Mouse (Mus musculus) R1 (cell line): Measurements from ENCODE around the gene Gad1.
A peak's percentile ranks its signal among the peaks of the same experiment; 100 is the strongest.

Experiments
- DNase-seq: peaks from one replicate; pipeline ENCODE4 v3.0.0-alpha.2; 2018; ENCODE audit warnings: low read depth, low spot score

Gad1 gene

DNA sequence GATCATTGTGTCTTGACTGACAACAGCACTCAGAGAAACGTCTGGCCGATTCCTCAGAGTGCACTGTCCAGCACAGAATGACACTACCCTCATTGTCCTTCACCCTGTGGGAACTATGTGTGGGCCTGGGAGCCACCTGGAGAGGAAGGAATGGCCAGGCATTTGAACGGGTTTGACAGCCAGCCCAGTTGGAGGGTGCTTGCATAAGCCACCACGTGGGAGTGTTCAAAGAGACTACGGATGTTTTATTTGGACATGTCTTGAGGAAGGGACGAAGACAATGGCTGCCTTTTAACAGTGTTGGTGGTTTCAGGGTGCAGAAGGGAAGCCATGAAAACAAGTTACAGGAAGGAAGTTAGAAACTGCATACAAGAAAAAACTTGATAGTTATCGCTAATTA is 72.9 kb downstream of the Gad1 start:
- no peak for DNase-seq

DNA sequence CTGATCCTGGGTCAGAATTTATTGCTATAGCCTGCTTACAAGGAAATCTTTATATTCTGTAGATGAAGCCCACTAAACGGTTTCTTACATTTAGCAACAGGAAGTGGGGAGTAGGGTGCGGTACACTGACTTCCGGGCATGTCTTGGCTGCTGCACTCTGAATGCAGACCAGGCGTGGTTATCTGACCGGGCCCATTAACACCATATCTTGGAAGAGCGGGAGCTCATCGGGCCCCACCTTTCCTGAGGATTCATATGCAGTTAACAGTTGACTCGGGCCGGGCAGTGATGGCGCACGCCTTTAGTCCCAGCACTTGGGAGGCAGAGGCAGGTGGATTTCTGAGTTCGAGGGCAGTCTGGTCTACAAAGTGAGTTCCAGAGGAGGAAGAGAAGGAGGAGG is 75.5 kb downstream of the Gad1 start:
- peak; percentile 49 for DNase-seq

DNA sequence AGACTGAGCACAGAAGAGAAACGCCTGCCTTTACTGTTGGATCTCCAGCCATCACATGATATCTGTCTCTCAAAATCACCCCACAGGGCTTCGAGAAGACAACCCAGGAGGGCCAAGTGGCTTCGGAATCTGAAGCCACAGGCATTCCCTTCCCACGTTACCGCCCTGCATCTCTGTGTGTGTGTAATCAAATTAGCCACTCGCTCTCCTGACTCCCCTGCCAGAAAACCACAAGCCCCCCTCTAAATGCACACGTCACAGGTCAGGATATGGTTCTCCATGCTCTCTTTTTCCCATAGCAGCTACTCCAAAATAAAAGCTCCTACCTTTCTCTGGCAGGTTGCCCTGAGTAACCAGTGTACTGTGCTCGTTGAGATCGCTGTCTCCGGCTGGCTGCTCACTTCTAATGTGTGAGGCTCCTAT is 76.5 kb downstream of the Gad1 start:
- peak; percentile 86 for DNase-seq

DNA sequence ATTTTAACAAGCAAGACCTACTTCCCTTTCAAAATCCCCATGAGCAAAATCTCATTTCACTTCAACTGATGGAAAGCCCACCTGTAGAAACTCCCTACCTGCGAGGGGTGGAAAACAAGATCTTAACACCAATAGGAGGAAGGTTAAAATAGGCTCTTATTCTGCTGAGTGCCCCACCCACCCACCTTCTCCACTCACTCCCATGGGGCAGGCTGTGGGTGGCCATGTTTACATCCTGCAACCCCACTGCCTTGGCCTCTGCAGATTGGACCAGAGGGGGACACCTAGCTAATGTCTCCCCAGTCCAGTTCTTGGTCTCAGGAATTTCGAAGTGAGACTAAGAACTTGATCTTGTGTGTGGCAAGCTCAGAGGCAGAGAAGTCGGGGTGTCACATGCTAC is 77.0 kb downstream of the Gad1 start:
- no peak for DNase-seq

DNA sequence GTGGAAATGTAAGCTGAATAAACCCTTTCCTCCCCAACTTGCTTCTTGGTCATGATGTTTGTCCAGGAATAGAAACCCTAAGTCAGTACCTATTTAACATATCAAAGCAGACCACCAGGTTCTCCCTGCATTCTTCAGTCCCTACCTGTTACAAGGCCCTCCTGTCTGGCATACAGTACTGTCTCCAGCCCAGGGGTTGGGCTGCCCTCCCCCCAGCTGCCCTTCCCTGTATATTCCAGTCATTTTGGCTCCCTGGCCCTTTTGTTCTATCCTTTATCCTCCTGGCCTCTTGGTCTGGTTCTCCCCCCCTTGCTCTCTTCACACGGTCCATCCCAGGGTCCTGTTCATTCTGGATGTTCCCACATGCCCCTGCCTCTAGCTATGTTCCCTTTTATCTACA is 78.4 kb downstream of the Gad1 start:
- no peak for DNase-seq

DNA sequence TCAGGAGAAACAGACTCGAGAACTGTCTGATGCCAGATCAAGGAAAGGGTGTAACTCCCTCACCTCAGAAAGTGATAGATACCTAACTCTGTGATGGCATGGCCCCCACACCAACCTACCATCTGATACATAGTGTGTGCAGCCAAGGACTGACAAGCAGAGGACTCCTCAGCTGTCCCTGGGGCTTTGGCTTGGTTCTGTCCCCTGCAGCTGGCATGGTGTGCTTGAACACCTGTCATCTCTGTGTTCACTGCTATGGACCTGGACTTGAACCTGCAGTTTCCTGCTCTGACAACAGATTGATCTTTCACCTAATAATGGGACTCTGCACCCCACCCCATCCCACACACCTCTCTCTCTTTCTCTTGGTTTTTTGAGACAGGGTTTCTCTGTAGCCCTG is 79.5 kb downstream of the Gad1 start:
- DNase-seq = no peak

DNA sequence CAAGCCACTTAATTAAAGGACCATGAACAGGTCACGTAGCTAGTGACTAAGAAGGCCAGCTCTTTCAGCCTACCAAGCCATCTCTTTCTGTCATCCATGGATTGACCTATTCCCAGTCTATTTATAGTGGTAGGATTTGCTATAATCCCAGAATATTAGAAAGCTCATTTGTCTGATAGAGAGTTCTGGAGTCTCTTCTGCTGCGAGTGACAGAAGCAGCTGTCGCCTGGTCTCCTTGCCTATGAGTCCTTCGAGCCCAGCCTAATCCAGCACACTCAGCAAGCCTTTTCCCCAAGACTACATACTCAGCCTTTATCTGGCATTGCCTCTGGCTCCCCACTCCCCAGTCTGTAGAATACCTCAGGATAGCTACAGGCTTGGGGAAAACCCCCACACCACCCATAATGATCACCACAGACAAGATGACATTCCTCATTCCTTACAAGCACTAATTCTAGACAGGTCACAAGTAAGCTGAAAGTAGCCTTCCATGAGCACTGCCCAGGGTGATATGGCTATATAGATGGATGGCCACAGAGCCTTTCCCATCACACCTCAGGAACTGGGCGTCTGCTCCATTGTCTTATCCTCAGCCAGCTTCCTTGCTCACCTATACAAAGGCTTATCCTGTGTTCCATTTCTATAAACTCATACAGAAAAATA is 81.3 kb downstream of the Gad1 start:
- DNase-seq = no peak

DNA sequence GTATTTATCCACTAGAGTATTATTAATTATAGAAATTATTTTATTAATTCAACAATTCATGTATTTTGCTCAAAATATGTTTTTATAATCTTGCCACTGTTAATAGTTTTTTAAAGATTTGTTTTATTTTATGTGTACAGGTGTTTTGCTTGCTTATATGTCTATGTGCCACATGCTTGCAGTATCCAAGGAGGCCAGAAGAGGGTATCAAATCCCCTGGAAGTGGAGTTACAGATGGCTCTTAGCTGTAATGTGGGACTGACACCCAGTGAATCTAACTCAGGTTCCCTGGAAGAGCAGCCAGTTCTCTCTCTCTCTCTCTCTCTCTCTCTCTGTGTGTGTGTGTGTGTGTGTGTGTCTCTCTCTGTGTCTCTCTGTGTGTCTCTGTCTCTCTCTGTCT is 88.1 kb downstream of the Gad1 start:
- peak; percentile 55 for DNase-seq

DNA sequence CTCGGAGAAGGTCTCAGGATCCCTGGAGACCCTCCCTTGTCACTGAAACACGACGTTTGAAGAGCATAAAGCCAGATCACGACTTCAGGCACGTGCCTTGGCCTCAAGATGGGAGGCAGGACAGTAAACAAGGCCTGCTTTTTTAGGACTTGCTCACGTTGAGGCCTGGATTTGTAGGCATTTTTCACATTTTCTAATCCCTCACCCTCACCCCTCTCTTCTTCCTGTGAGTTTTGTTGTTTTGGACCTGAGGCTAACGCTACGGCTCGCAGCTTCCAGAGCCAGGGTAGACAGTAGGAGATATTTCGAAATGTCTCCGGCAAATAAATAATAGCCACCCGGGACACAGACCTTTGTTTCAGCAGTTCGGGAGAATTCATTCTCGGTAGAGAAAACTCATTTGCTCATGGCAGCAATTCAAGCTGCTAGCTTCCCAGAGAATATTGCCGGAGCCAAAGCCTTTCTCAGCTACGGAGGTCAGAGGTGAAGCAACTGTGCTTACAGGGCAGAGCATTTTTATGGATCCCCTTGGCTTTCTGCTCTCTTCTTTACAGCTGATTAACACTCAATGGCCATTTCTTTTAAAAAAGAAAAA is 90.2 kb downstream of the Gad1 start:
- no peak for DNase-seq

DNA sequence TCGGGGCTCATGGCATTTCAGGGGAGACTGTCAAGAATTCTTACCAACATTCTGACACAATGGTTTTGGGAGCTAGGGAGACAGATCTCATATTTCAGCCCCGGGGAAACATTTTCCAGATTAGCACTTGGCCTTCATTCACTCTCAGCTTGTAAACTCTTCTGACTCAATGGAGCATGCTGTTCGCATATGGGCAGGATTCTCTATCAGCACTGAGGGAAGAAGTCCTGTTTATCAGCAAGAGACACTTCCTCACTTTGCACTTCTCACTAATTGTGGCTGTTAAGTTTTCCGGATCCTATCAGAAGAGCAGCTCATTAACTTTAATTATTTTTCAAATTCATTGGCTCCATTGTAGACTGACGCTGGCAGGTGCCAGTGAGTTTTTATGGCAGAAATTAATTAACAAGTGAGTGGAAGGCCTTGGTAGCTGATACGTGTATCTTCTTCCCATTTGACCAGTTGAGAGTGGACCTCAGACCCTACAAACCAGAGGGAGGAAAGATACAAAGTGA is 92.5 kb downstream of the Gad1 start:
- DNase-seq = no peak

DNA sequence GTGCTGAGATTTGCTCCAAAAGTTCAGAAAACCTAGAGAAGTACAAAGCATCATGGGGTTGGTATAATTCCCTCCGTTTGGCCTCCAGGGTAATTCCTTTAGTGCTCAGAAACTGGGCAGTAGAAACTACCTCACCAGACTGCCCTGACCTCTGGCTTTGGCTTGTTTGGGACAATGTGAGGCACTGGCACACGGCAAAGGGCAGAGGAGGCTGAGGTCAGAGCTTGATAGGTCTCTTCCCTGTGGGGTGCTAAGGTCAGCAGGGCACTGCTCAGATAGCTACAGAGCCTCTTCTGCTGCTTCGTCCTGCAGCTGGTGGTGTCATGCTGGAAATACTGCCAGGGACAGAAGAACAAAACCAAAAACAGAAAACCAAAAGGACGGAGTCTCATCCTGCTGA is 94.8 kb downstream of the Gad1 start:
- DNase-seq = no peak

DNA sequence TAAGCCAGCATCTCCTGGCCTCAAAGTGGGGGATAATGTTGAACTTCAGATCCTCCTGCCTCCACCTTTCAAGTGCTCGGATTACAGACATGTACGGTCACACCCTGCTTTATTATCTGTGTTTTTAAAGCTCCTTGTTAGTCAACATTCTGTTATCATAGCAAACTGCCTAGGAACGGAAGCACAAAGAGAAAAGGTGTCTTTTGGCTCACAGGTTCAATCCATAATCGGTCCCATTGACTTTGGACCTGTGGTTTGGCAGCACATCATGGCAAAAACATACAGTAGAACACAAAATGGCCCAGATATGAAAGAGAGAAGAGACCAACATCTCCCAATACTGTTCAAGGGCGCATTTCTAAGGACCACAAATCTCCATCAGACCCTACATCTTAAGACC is 95.4 kb downstream of the Gad1 start:
- DNase-seq = no peak

DNA sequence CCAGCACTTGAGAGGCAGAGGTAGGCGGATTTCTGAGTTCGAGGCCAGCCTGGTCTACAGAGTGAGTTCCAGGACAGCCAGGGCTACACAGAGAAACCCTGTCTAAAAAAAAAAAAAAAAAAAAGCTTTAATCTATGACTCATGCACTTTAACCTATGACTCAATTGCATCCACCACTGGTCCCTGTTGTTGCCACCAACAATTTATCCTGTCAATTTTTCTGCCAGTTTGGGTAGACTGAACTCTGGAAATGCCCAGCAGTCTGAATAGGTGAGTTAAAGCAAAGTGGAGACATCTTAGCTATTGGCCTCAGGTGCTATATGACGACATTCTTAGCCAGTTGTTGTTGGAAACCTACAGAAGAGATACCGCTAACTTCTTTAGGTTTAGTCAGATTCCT is 96.6 kb downstream of the Gad1 start:
- no peak for DNase-seq
